Mouse (Mus musculus): ENCODE results near the gene Nipsnap2. TPM values are rescaled to one million over a fixed set of nuclear protein-coding genes. Genes with fewer than 3 reads are reported as not detected.

The Nipsnap2 gene
- 25.4 TPM for polyA plus RNA-seq (2017; shearing (Covaris generic))

DNA sequence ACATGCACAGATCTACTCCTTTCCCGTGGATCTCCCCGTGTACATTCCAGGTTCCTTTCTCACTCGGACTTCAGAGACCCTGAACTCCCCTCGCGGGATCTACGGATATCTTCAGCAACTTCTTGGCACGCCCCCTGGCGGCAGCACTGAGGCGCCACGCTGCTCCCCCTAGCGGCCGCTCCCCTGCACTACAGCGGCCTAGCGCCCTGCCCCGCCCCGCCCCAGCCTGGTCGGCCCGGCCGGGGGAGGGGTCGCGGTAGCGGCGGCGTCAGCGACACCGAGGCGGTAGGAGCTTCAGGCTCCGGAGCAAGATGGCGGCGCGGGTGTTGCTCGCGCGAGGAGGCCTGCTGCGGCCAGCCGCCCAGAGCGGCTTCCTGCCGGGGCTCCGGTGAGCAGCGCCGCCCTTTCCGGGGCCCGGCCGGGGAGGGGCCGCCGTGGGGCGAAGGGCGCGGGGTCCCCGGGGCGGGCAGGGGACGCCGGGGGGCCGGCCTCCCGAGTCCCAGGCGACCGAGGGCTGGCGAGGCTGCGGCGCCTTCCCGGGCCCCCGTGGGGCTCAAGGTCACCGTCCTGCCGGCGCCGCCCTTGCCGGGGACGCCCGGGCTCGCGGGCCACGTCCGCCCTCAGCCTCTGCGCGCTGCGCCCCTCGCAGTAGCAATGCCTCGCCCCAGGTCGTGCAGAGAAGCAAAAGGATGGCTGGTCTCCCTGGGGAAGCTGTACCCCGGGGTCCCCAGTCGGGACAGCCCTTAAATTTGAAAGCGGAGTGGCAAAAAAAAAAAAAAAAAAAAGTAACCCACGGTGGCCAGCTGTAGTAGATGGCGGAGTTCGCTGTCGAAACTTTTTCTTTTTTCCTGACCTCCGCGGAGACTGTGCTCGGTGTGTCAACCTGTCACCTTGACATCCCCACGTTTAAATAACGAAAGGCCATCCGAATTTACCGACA is at the start of gene Nipsnap2:
Gene Nipsnap2, plus strand, starts transcription at position 230 of the 940 bp plus-strand sequence.

DNA sequence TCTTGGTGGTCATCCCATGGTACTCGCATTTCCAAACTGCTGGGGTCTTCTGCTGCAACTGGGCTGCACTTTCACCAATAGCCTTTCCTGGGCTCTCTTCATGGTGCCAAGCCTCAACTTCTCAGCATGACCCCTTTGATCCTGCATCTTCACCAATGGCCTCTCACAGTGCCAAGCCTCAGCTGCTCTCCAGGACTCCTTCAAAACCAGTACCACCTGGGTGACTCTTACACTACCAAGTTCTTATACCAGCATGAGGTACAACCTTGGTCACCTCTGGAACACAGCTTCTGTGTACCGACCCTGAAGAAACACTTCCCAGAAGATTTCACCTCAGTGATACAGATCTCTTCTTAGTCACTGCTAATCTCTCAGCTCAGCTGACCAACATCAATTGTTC is 16.5 kb upstream of the Nipsnap2 start, which contains the start of gene Sept14:
Gene Sept14, minus strand, starts transcription at position 101 of the 400 bp plus-strand sequence.

DNA sequence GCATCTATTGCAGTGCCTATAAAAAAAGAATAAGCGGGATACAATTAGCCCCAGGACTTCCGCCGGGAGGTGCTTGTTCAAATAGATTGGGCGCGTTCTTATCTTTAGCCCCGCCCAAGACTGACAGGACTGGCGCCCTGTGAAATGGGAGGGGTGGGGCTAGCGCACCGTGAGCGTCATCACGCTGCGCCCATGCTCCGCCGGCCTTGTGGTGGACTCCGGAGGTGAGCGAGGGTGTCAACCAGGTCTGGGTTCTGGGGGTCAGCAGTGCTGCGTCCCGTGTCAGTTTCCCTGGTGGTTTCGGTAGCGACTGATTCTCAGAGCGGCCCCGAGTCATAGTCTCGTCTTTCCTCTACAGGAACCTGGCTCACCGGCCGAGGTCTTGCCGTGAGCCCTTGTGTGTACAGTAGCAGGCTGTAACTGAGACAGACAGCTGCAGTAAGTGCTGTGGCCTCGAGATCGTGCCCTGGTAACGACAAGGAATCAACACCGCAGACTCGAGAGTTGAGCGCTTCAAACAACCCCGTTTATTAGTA is 9.5 kb upstream of the Nipsnap2 start, which contains the start of gene Mrps17:
Gene Mrps17, plus strand, starts transcription at position 172 of the 536 bp plus-strand sequence.

DNA sequence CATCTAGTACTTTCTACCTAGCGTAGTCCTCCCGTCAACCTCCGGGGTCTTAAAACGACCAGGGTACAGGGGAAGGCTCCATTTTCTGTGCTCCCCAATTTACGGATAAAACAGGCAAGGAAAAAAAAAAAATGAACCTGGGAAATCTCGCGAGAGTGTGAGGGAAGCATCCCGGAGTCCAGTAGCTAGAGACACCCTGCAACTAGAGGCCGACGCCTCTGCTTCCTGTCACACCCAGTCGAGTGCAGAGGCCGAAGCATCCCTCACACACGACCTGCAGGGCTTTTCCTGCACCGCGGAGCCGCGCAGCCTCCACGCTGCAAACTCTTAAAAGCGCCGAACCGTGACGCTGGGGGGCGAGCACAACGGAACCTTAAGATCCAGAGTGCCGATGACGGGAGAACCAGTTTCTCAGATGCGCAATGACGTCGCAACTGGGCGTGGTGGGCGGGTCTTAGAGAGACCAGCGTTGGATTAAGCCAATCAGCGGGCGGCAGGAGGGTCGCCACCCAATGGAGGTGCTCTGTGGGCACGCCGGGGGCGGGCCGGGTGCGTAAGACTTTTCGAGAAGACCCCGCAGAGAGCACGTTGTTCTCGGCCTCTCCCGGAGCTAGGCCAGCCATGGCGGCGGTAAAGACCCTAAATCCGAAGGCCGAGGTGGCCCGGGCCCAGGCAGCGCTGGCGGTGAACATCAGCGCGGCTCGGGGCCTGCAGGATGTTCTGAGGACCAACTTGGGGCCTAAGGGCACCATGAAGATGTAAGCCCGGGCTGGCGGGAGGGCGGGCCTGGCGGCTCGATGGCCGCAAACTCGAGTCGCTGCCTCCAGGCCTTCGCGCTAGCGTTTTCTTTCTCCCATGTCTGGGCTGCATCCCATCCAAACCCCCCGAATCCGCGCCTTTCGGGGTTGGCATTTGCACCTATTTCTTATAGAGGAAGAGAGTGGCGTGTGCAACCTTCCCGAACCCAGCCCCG is 62.2 kb downstream of the Nipsnap2 start, which contains the start of gene Psph:
Gene Psph, minus strand, starts transcription at position 632 of the 973 bp plus-strand sequence.

Other genes starting within 250 kb of the Nipsnap2 start
- gene Sfswap, start 223.8 kb upstream of the Nipsnap2 start, polyA plus RNA-seq (2017; shearing (Covaris generic)): 41.3 TPM
- gene Mmp17, start 140.9 kb upstream of the Nipsnap2 start, polyA plus RNA-seq (2017; shearing (Covaris generic)): 0.15 TPM
- gene Zfp11, start 55.0 kb upstream of the Nipsnap2 start, polyA plus RNA-seq (2017; shearing (Covaris generic)): 4.8 TPM
- gene Sept14, start 16.6 kb upstream of the Nipsnap2 start, polyA plus RNA-seq (2017; shearing (Covaris generic)): not detected
- gene Mrps17, start 9.6 kb upstream of the Nipsnap2 start, polyA plus RNA-seq (2017; shearing (Covaris generic)): 117 TPM
- 72.7 TPM for gene Psph, start 62.4 kb downstream of the Nipsnap2 start, polyA plus RNA-seq (2017; shearing (Covaris generic))
- gene Sumf2, start 121.9 kb downstream of the Nipsnap2 start, polyA plus RNA-seq (2017; shearing (Covaris generic)): 23.5 TPM
- 519 TPM for gene Chchd2, start 162.4 kb downstream of the Nipsnap2 start, polyA plus RNA-seq (2017; shearing (Covaris generic))
- gene Zbed5, start 170.7 kb downstream of the Nipsnap2 start, polyA plus RNA-seq (2017; shearing (Covaris generic)): 2.2 TPM
- 0.17 TPM for gene Phkg1, start 173.5 kb downstream of the Nipsnap2 start, polyA plus RNA-seq (2017; shearing (Covaris generic))
- 0.66 TPM for gene Nupr1l, start 183.5 kb downstream of the Nipsnap2 start, polyA plus RNA-seq (2017; shearing (Covaris generic))
- gene Vkorc1l1, start 216.9 kb downstream of the Nipsnap2 start, polyA plus RNA-seq (2017; shearing (Covaris generic)): 7.3 TPM